Mouse (Mus musculus): ENCODE measurements around the gene Olfr1331. TPM values are rescaled to one million over a fixed set of nuclear protein-coding genes. Genes with fewer than 3 reads are reported as not detected.

The Olfr1331 gene
- not detected in 2 replicates for polyA plus RNA-seq (2021; fragmentation: Nextera tagmentation)
- long read RNA-seq, experiment 1 = 0 reads
- long read RNA-seq, experiment 2 = 0 reads

GRCm38 (mm10) chr4:118864349-118864748 is at the start of gene Olfr1331:
Olfr1331 (plus strand) TSS chr4:118864649.

GRCm38 (mm10) chr4:118836179-118836578 is 28.3 kb upstream of the Olfr1331 start, which contains the start of gene Olfr1333:
Olfr1333 (minus strand) TSS chr4:118836279.

GRCm38 (mm10) chr4:118888297-118888696 is 23.8 kb downstream of the Olfr1331 start, which contains the start of gene Olfr1330:
Olfr1330 (plus strand) TSS chr4:118888597.

GRCm38 (mm10) chr4:118917365-118917764 is 52.9 kb downstream of the Olfr1331 start, which contains the start of gene Olfr1329:
Olfr1329 (minus strand) TSS chr4:118917465.

Other genes with a start within 250 kb of the Olfr1331 start
- gene Cfap57, start 243.9 kb upstream of the Olfr1331 start, polyA plus RNA-seq (2021; fragmentation: Nextera tagmentation) = 0.70 and 1.3 TPM in 2 replicates
- gene Ebna1bp2, start 243.8 kb upstream of the Olfr1331 start, polyA plus RNA-seq (2021; fragmentation: Nextera tagmentation) = 45.6 and 51.6 TPM in 2 replicates
- not detected in 2 replicates for gene Olfr62, start 205.7 kb upstream of the Olfr1331 start, polyA plus RNA-seq (2021; fragmentation: Nextera tagmentation)
- gene Olfr1342, start 171.9 kb upstream of the Olfr1331 start, polyA plus RNA-seq (2021; fragmentation: Nextera tagmentation) = not detected in 2 replicates
- not detected in 2 replicates for gene Olfr1341, start 161.1 kb upstream of the Olfr1331 start, polyA plus RNA-seq (2021; fragmentation: Nextera tagmentation)
- gene Olfr1340, start 144.5 kb upstream of the Olfr1331 start, polyA plus RNA-seq (2021; fragmentation: Nextera tagmentation) = not detected in 2 replicates
- gene Olfr1339, start 132.5 kb upstream of the Olfr1331 start, polyA plus RNA-seq (2021; fragmentation: Nextera tagmentation) = not detected in 2 replicates
- gene Olfr1338, start 105.9 kb upstream of the Olfr1331 start, polyA plus RNA-seq (2021; fragmentation: Nextera tagmentation) = not detected in 2 replicates
- gene Olfr1337, start 82.1 kb upstream of the Olfr1331 start, polyA plus RNA-seq (2021; fragmentation: Nextera tagmentation) = not detected in 2 replicates
- gene Olfr1335, start 54.7 kb upstream of the Olfr1331 start, polyA plus RNA-seq (2021; fragmentation: Nextera tagmentation) = not detected in 2 replicates
- gene Olfr1333, start 28.4 kb upstream of the Olfr1331 start, polyA plus RNA-seq (2021; fragmentation: Nextera tagmentation) = not detected in 2 replicates
- not detected in 2 replicates for gene Olfr1330, start 23.9 kb downstream of the Olfr1331 start, polyA plus RNA-seq (2021; fragmentation: Nextera tagmentation)
- gene Olfr1329, start 52.8 kb downstream of the Olfr1331 start, polyA plus RNA-seq (2021; fragmentation: Nextera tagmentation) = not detected in 2 replicates
- not detected in 2 replicates for gene Olfr1328, start 74.0 kb downstream of the Olfr1331 start, polyA plus RNA-seq (2021; fragmentation: Nextera tagmentation)
- gene Lao1, start 96.9 kb downstream of the Olfr1331 start, polyA plus RNA-seq (2021; fragmentation: Nextera tagmentation) = 0.05 TPM in 1 of 2 replicates, not detected in the other
- gene Slc2a1, start 244.1 kb downstream of the Olfr1331 start, polyA plus RNA-seq (2021; fragmentation: Nextera tagmentation) = 18.5 and 19.3 TPM in 2 replicates

All from layer of hippocampus, adult 6 months (tissue).